Mouse (Mus musculus): Measurements from ENCODE around the gene Lrrc2. TPM values are rescaled to one million over a fixed set of nuclear protein-coding genes. Genes with fewer than 3 reads are reported as not detected.

The Lrrc2 gene
- total RNA-seq, 2 experiments from 2014 or later = 68.5 to 71.5 TPM

GRCm38 (mm10) chr9:110982351-110982750 lies 31.0 kb downstream of the Lrrc2 start:
- DNase-seq = no peak
- intact Hi-C loops (cut with DNase I) = no loop called here

GRCm38 (mm10) chr9:110984096-110984495 lies 32.8 kb downstream of the Lrrc2 start:
- intact Hi-C loops (cut with DNase I) = no loop called here
- no peak for DNase-seq

- intact Hi-C loops (cut with DNase I) = no loop called here
- no peak for DNase-seq
Observed at GRCm38 (mm10) chr9:110985541-110985940, 34.2 kb downstream of the Lrrc2 start.

- DNase-seq = no peak
- intact Hi-C loops (cut with DNase I) = no loop called here
Observed at GRCm38 (mm10) chr9:110985951-110986350, 34.6 kb downstream of the Lrrc2 start.

- intact Hi-C loops (cut with DNase I) = no loop called here
- DNase-seq = no peak
Observed at GRCm38 (mm10) chr9:110987331-110987730, 36.0 kb downstream of the Lrrc2 start.

- intact Hi-C loops (cut with DNase I) = no loop called here
- no peak for DNase-seq
Observed at GRCm38 (mm10) chr9:110988078-110988477, 36.7 kb downstream of the Lrrc2 start.

- intact Hi-C loops (cut with DNase I) = no loop called here
- DNase-seq = no peak
Observed at GRCm38 (mm10) chr9:110989141-110989540, 37.8 kb downstream of the Lrrc2 start.

- no peak for DNase-seq
- intact Hi-C loops (cut with DNase I) = no loop called here
Observed at GRCm38 (mm10) chr9:110989543-110989942, 38.2 kb downstream of the Lrrc2 start.

- intact Hi-C loops (cut with DNase I) = no loop called here
- DNase-seq = peak; percentile 42 to 57
Observed at GRCm38 (mm10) chr9:110990204-110990603, 38.9 kb downstream of the Lrrc2 start, which contains the start of gene Rtp3. Gene Rtp3 (minus strand): TSS chr9:110990583.

- intact Hi-C loops (cut with DNase I) = no loop called here
- no peak for DNase-seq
Observed at GRCm38 (mm10) chr9:110993281-110993709, 42.0 kb downstream of the Lrrc2 start.

GRCm38 (mm10) chr9:110994716-110995172 lies 43.4 kb downstream of the Lrrc2 start:
- intact Hi-C loops (cut with DNase I) = loop anchor here (5.0 kb wide), 2 partner anchors 72 to 253 kb away; no protein-coding TSS in a partner anchor
- DNase-seq = peak; percentile 69 to 77

- DNase-seq = peak; percentile 73 to 86
- intact Hi-C loops (cut with DNase I) = loop anchor here (1.0 to 5.0 kb wide), 3 partner anchors 75 to 250 kb away; no protein-coding TSS in a partner anchor
Observed at GRCm38 (mm10) chr9:110997245-110997644, 45.9 kb downstream of the Lrrc2 start.

GRCm38 (mm10) chr9:110999056-110999455 lies 47.7 kb downstream of the Lrrc2 start:
- DNase-seq = no peak
- intact Hi-C loops (cut with DNase I) = loop anchor here (5.0 kb wide), 2 partner anchors 77 to 248 kb away; no protein-coding TSS in a partner anchor

- peak; percentile 20 to 43 for DNase-seq
- intact Hi-C loops (cut with DNase I) = loop anchor here (5.0 kb wide), 2 partner anchors 78 to 247 kb away; no protein-coding TSS in a partner anchor
Observed at GRCm38 (mm10) chr9:110999856-111000255, 48.5 kb downstream of the Lrrc2 start.

GRCm38 (mm10) chr9:111001621-111002020 lies 50.3 kb downstream of the Lrrc2 start:
- no peak for DNase-seq
- intact Hi-C loops (cut with DNase I) = no loop called here

- no peak for DNase-seq
- intact Hi-C loops (cut with DNase I) = no loop called here
Observed at GRCm38 (mm10) chr9:111003279-111003678, 51.9 kb downstream of the Lrrc2 start.

GRCm38 (mm10) chr9:111006544-111006943 lies 55.2 kb downstream of the Lrrc2 start:
- intact Hi-C loops (cut with DNase I) = no loop called here
- no peak for DNase-seq

GRCm38 (mm10) chr9:111009763-111010162 lies 58.4 kb downstream of the Lrrc2 start:
- no peak for DNase-seq
- intact Hi-C loops (cut with DNase I) = no loop called here

GRCm38 (mm10) chr9:111011550-111011949 lies 60.2 kb downstream of the Lrrc2 start:
- no peak for DNase-seq
- intact Hi-C loops (cut with DNase I) = no loop called here

GRCm38 (mm10) chr9:111012041-111012440 lies 60.7 kb downstream of the Lrrc2 start:
- DNase-seq = no peak
- intact Hi-C loops (cut with DNase I) = no loop called here

GRCm38 (mm10) chr9:111015658-111016057 lies 64.3 kb downstream of the Lrrc2 start:
- no peak for DNase-seq
- intact Hi-C loops (cut with DNase I) = no loop called here

GRCm38 (mm10) chr9:111019022-111019421 lies 67.7 kb downstream of the Lrrc2 start, which contains the start of gene Ltf:
Gene Ltf (plus strand): TSS chr9:111019271.
- intact Hi-C loops (cut with DNase I) = no loop called here
- DNase-seq = no peak

GRCm38 (mm10) chr9:111026791-111027190 lies 75.4 kb downstream of the Lrrc2 start:
- intact Hi-C loops (cut with DNase I) = no loop called here
- DNase-seq = no peak
